Mouse (Mus musculus) liver, embryonic 16.5 days (tissue): ENCODE measurements around the gene Kcnmb4. TPM values are rescaled to one million over a fixed set of nuclear protein-coding genes. Genes with fewer than 3 reads are reported as not detected.

Experiments used
- ATAC-seq: fragments of 200-750 bp; cut with Nextera tagmentation; 2 replicates; pipeline ENCODE4 v1.8.0; 2017; ENCODE audit warnings: low read depth, mild to moderate bottlenecking, moderate number of reproducible peaks, moderate library complexity
- H3K27ac ChIP-seq: fragments of 300-500 bp; sonication (generic); 2 replicates; pipeline ENCODE4 v1.5.1; 2014; ENCODE audit warnings: mild to moderate bottlenecking, low read length
- H3K27me3 ChIP-seq: fragments of 300-500 bp; sonication (generic); 2 replicates; pipeline ENCODE4 v1.6.1; 2014; ENCODE audit warnings: low read depth, low read length, mixed read lengths; ENCODE audit not compliant: control insufficient read depth, insufficient read depth
- H3K36me3 ChIP-seq: fragments of 300-500 bp; sonication (generic); 2 replicates; pipeline ENCODE4 v1.6.1; 2014; ENCODE audit warnings: mild to moderate bottlenecking; ENCODE audit not compliant: control insufficient read depth, insufficient read depth
- H3K4me1 ChIP-seq: fragments of 300-500 bp; sonication (generic); 2 replicates; pipeline ENCODE4 v1.6.1; 2014; ENCODE audit warnings: low read depth, low read length, mixed read lengths; ENCODE audit not compliant: control insufficient read depth
- H3K4me2 ChIP-seq: fragments of 300-500 bp; sonication (generic); 2 replicates; pipeline ENCODE4 v1.6.1; 2014; ENCODE audit warnings: low read depth, low read length, mixed read lengths
- H3K4me3 ChIP-seq: fragments of 300-500 bp; sonication (generic); 2 replicates; pipeline ENCODE4 v1.5.1; 2014; ENCODE audit warnings: low read depth, mild to moderate bottlenecking, low read length
- H3K9ac ChIP-seq: fragments of 300-500 bp; sonication (generic); 2 replicates; pipeline ENCODE4 v1.6.1; 2014; ENCODE audit warnings: low read depth, low read length
- H3K9me3 ChIP-seq: fragments of 300-500 bp; sonication (generic); replicated peaks from 2 replicates; pipeline ENCODE4 v1.6.1; 2016; ENCODE audit warnings: low read length; ENCODE audit not compliant: control insufficient read depth
- WGBS: fragments of 180-500 bp; shearing (Covaris S2); extraction: QIAGEN DNeasy Blood & Tissue Kit; methylation state at CpG from one replicate; pipeline ENCODE4 v1.1.7; 2014; ENCODE audit not compliant: insufficient replicate concordance; 5-methylcytosine and 5-hydroxymethylcytosine counted together
- polyA plus RNA-seq: library from polyadenylated mRNA; unstranded; fragments of >200 nt; fragmentation: Nextera tagmentation; extraction: Ambion mirVana; gene quantifications from 2 replicates; pipeline ENCODE4 v1.2.1, GENCODE M21; 2015

Kcnmb4 gene
- polyA plus RNA-seq, 1 experiment from 2014 or later, result 0.18 TPM

- H3K4me1 ChIP-seq, result no peaks in the 10 kb centered on the region
- WGBS, result 62% methylated on average over 2 of the region's 2 CpGs
- no peak for ATAC-seq
- H3K27ac ChIP-seq, result no peak overlapping the region
- H3K4me2 ChIP-seq, result no peak overlapping the region
- no peaks in the 10 kb centered on the region for H3K36me3 ChIP-seq
- no peak overlapping the region for H3K9ac ChIP-seq
- no peaks in the 10 kb centered on the region for H3K27me3 ChIP-seq
- H3K9me3 ChIP-seq, result no peaks in the 10 kb centered on the region
- H3K4me3 ChIP-seq, result no peak overlapping the region
Observed at GRCm38 (mm10) chr10:116422551-116422950, 51.1 kb downstream of the Kcnmb4 start.

DNA sequence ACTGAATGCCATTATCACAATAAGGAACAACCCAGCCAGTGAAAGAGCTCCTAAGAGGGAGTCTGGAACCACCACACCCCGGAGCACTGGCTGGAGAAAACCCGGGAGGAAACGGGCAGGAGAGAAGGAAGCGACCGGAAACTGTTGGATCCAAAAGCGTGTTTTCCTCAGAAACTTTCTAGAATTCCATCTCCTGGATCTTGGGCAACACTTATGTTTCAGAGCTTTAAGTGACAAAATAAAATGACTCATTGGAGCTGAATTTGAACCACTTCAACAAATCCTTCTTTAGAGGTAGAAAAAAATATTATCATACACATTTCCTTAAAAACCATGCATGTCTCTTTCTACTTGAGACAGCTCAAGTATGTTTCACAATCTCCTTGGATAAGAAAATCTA lies 52.7 kb downstream of the Kcnmb4 start:
- H3K27ac ChIP-seq, result no peak overlapping the region
- H3K4me1 ChIP-seq, result no peaks in the 10 kb centered on the region
- no peak overlapping the region for H3K4me3 ChIP-seq
- H3K4me2 ChIP-seq, result no peak overlapping the region
- no peak for ATAC-seq
- WGBS, result 63% methylated on average over 6 of the region's 6 CpGs
- H3K36me3 ChIP-seq, result no peaks in the 10 kb centered on the region
- no peak overlapping the region for H3K9ac ChIP-seq
- H3K9me3 ChIP-seq, result no peaks in the 10 kb centered on the region
- no peaks in the 10 kb centered on the region for H3K27me3 ChIP-seq

GRCm38 (mm10) chr10:116418121-116418726 lies 55.5 kb downstream of the Kcnmb4 start:
- ATAC-seq, result no peak
- no peaks in the 10 kb centered on the region for H3K27me3 ChIP-seq
- no peaks in the 10 kb centered on the region for H3K9me3 ChIP-seq
- no peak overlapping the region for H3K4me3 ChIP-seq
- no peak overlapping the region for H3K27ac ChIP-seq
- H3K4me1 ChIP-seq, result no peaks in the 10 kb centered on the region
- no peaks in the 10 kb centered on the region for H3K36me3 ChIP-seq
- WGBS, result 64% methylated on average over 24 of the region's 24 CpGs
- H3K4me2 ChIP-seq, result no peak overlapping the region
- no peak overlapping the region for H3K9ac ChIP-seq

DNA sequence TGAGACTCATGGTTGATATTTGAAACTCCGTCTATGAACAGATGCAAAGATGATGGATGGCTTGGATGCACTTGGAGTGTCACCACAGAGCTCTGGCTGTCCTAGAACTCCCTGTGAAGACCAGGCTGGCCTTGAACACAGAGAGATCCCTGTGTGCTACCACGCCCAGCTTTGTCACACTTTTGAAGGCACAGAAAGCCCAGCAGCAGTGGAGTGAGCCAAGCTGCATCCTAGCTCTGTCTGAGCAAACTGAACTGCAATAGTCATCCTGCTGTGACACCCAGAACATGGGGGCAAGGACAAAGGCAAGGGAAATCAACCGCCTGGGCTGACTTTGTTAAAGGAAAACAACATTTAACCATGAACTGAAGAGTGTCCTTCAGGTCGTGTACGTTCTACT lies 57.0 kb downstream of the Kcnmb4 start:
- no peaks in the 10 kb centered on the region for H3K27me3 ChIP-seq
- no peak for ATAC-seq
- 35% methylated on average over 5 of the region's 5 CpGs for WGBS
- no peaks in the 10 kb centered on the region for H3K9me3 ChIP-seq
- H3K36me3 ChIP-seq, result no peaks in the 10 kb centered on the region
- no peak overlapping the region for H3K9ac ChIP-seq
- no peaks in the 10 kb centered on the region for H3K4me1 ChIP-seq
- no peak overlapping the region for H3K4me3 ChIP-seq
- H3K4me2 ChIP-seq, result no peak overlapping the region
- no peak overlapping the region for H3K27ac ChIP-seq

DNA sequence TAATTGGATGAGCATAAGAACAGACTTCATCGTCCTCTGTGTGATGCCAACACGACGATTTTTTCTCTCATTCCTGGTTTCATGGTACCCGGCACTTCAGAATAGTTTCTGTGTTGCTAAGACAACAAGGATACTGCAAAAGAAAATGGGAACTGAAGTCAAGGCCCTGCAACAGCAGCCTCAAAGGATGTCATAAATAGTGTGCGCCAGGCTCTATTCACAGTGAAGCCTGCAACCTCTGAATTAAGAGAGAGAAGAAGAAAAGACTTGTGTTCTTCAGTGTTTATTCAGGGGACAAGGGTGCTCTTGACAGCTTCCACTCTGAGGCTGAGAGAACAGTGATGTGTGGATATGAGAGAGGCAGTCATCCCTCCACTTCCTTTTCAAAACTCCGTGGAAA lies 57.5 kb downstream of the Kcnmb4 start:
- no peaks in the 10 kb centered on the region for H3K9me3 ChIP-seq
- H3K4me2 ChIP-seq, result no peak overlapping the region
- no peaks in the 10 kb centered on the region for H3K4me1 ChIP-seq
- H3K27me3 ChIP-seq, result no peaks in the 10 kb centered on the region
- H3K4me3 ChIP-seq, result no peak overlapping the region
- WGBS, result 64% methylated on average over 6 of the region's 6 CpGs
- H3K27ac ChIP-seq, result no peak overlapping the region
- ATAC-seq, result no peak
- H3K36me3 ChIP-seq, result no peaks in the 10 kb centered on the region
- no peak overlapping the region for H3K9ac ChIP-seq

DNA sequence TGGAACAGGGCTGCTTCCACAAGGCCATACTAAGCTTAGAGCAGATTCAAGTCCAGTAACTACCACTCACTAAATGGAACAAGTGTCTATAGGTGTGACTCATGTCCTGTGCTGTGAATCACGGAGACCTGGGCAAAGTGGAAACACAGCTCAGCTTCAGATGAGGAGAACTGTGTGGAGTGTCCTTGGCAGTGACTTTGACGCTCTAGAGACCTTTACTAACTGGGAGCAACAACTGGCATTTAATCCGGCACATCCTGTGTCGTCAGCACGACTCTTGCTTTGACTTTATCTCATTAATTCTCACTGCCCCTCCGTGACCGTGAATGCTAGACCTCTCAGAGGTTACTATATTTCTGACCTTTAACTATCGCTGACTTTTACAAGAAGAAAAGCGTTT lies 62.9 kb downstream of the Kcnmb4 start:
- Histone ChIP-seq H3K4me1 (no peaks in the 10 kb centered on the region), H3K4me2 (no peak overlapping the region), H3K27me3 (no peaks in the 10 kb centered on the region), H3K9me3 (no peaks in the 10 kb centered on the region), H3K9ac (no peak overlapping the region), H3K27ac (no peak overlapping the region), H3K36me3 (no peaks in the 10 kb centered on the region), H3K4me3 (no peak overlapping the region)
- ATAC-seq, result no peak
- 52% methylated on average over 9 of the region's 9 CpGs for WGBS

- ATAC-seq, result no peak
- Histone ChIP-seq H3K36me3 (no peaks in the 10 kb centered on the region), H3K4me3 (no peak overlapping the region), H3K9ac (no peak overlapping the region), H3K4me1 (no peaks in the 10 kb centered on the region), H3K27me3 (no peaks in the 10 kb centered on the region), H3K4me2 (no peak overlapping the region), H3K27ac (no peak overlapping the region), H3K9me3 (no peaks in the 10 kb centered on the region)
- WGBS, result 52% methylated on average over 19 of the region's 19 CpGs
Observed at GRCm38 (mm10) chr10:116407684-116408359, 65.9 kb downstream of the Kcnmb4 start.

DNA sequence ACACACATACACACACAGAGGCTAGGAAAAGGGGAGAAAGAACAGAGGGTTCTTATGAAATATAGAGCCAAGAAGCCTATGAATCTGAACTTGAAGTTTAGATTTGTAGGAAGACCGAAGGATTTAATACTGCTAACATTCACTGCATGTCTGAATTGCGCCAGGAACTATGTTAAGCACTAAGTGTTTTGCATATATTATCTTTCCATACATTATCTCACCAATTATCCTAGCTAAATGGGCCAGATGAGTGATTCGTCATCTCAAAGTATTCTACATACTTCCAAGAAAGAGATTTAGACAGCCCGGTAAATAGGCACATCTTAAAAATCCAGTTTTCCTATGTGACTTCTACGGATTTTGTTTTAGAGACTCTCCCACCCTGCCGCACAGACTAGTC lies 68.7 kb downstream of the Kcnmb4 start:
- H3K9me3 ChIP-seq, result no peaks in the 10 kb centered on the region
- no peak overlapping the region for H3K9ac ChIP-seq
- H3K4me2 ChIP-seq, result no peak overlapping the region
- 78% methylated on average over 6 of the region's 6 CpGs for WGBS
- no peaks in the 10 kb centered on the region for H3K36me3 ChIP-seq
- no peak overlapping the region for H3K4me3 ChIP-seq
- no peaks in the 10 kb centered on the region for H3K4me1 ChIP-seq
- H3K27ac ChIP-seq, result no peak overlapping the region
- H3K27me3 ChIP-seq, result no peaks in the 10 kb centered on the region
- ATAC-seq, result no peak

DNA sequence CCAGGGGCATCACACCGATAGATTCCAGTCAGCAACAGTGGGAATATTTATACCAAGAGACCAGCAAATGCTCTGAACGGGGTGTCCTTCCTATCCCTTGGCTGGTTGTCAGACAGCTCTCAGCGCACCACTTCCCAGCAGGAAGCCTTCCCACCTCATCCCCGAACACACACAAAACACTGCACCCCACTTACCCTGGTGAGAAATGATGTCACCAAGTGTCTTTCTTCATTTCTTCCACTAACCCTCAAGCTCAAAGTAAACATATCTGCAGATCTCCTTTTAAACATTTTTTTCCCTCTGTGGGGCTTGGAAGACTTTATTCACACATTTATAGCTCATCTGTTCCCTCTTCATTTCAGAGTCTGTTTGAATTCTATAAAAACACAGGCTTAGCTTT lies 70.0 kb downstream of the Kcnmb4 start:
- ATAC-seq, result no peak
- WGBS, result 59% methylated on average over 4 of the region's 4 CpGs
- H3K27ac ChIP-seq, result no peak overlapping the region
- H3K9me3 ChIP-seq, result no peaks in the 10 kb centered on the region
- H3K9ac ChIP-seq, result no peak overlapping the region
- H3K36me3 ChIP-seq, result no peaks in the 10 kb centered on the region
- no peaks in the 10 kb centered on the region for H3K27me3 ChIP-seq
- H3K4me2 ChIP-seq, result no peak overlapping the region
- H3K4me1 ChIP-seq, result no peaks in the 10 kb centered on the region
- no peak overlapping the region for H3K4me3 ChIP-seq
